Mouse (Mus musculus): ENCODE results near the gene Olfr465-ps1.

Gene Olfr465-ps1

DNA sequence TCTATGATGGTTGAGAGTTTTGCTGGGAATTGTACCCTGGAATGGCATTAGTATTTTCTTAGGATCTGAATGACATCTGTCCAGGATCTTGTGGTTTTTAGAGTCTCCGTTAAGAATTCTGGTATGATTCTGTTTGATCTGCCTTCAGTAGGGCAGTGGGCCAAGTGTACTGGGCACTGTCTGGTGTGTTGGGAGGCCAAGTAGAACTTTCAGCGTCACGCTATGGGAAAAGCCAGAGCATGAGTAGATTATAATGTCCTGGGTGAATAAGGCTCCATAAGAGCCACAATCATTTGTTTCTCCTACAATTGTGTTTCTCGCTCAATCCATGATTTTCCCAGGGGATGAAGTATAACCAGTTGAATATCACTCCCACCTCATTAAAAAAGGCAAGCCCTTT is at the start of gene Olfr465-ps1:
Gene Olfr465-ps1, plus strand, starts transcription at position 301 of the 400 bp plus-strand sequence.
- DNase-seq (ENCODE audit: low read depth), result no peak

DNA sequence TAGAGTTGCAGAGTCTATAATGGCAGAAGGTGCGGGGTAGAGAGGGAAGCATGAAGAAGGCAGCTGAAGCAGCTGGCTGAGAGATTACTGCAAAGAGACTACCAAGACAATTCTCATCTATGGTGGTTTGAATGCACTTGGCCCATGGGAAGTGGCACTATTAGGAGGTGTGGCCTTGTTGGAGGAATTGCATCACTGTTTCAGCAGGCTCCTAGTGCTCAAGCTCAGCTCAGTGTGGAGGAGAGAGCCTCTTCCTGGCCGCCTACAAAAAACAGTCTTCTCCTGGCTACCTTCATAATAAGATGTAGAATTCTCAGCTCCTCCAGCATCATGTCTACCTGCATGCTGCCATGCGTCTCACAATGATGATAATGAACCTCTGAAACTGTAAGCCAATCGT is 42.0 kb upstream of the Olfr465-ps1 start:
- no peak for DNase-seq (ENCODE audit: low read depth)

DNA sequence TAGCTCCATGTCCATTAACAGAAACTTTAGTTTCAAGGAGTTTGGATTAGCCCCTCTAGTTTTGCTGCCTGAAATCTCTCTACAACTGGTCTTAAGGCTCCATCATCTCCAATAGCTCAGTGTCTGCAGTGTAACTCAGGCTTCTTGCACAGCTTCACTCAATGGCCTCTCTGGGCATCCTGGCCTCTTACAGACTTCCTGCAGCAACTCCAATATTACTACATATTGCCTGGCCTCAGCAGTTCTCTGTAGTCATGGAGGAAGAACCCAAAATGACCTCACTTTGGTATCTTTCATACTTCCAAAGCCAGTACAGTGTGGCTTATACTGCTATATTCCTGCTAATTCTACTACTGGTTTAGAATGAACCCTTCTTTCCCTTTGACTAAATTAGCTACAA is 40.9 kb upstream of the Olfr465-ps1 start:
- no peak for DNase-seq (ENCODE audit: low read depth)

DNA sequence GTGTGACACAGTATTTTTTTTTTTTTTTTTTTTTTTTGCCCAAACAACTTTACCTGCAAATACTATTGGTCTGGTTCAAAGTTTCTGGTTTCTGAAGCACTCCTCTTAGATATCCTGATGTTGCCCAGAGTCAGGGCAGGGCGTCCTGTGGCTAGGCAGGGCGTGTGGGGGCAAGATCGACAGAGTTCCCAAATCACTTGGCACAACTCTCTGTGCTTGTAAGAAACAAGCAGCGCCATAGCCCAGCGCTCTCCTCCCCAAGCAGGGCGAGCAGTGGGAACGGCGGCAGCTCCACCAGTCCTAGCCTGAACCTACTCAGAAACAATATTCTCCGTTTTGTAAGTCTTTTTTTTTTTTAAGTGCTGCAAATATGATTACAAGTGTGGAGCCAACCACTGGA is 37.2 kb upstream of the Olfr465-ps1 start:
- DNase-seq (ENCODE audit: low read depth), result no peak

DNA sequence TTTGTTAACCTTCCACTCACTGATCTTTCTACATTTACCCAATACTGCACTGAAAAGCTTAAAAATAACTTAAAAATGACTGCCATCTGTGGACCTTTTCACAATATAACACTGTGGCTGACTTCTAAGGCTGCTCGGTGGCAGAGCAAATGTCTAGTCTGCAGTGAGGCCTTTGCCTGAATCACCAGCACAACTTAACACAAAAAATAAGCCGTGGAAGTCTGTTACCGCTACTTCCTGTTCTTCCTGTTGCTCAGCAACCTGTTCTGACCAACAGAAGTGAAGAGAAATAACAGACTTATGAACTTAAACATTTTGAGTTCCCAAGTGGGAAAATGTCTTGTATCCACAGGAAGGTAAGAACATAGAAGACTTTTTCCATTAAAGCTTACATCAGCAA is 36.7 kb upstream of the Olfr465-ps1 start:
- DNase-seq (ENCODE audit: low read depth), result no peak

DNA sequence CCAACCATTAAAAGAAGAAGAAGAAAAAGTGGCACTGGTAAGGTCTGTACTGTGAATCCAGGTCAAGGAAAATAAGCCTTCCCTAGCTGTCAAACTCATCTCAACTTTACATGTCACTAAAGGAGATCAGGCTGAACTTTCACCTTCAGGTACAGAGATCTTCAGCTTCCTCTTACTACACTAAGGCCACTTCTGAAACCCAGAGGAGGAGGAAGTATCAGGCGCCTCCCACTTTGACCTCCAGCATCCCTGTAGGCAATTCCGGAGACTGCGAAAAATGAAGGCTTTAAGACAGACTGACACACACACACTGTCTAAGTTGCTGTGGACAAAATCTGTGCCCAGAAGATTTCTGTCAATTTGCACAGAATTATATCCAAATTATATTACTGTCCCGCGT is 25.9 kb upstream of the Olfr465-ps1 start:
- DNase-seq (ENCODE audit: low read depth), result no peak

DNA sequence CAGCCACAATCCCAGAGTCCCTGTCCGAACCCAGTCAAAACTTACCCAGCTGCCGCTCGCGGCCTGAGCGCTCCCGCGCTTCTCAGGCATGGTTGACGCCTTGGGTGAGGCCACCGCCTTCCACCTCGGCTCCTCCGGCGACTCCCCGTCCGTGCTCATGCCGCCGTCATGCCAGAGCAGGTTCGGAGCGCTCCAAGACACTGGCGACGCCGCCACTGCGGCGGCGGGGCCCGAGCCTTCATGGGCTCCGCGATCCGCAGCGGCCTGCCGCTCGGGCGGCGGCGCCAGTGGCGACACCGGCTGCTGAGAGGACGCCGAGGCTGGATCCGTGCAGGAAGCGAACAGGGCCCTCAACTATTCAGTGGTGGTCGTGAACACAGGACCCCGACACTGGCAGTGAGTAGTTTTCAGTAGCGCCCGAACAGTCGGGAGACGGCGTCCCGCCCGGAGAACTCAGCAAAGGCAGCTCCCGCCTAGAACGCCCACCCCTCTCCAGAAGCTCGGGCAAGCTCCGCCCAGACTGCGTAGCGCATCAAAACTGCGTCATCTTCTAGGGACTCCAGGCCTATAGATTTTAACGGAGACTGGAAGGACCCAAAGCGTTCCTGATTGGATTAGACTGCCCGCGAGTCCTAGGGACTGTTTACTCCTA is 25.3 kb upstream of the Olfr465-ps1 start, which contains the start of gene Mfsd14b:
Gene Mfsd14b, minus strand, starts transcription at position 517 of the 652 bp plus-strand sequence.
- DNase-seq (ENCODE audit: low read depth), result peak; percentile 81

DNA sequence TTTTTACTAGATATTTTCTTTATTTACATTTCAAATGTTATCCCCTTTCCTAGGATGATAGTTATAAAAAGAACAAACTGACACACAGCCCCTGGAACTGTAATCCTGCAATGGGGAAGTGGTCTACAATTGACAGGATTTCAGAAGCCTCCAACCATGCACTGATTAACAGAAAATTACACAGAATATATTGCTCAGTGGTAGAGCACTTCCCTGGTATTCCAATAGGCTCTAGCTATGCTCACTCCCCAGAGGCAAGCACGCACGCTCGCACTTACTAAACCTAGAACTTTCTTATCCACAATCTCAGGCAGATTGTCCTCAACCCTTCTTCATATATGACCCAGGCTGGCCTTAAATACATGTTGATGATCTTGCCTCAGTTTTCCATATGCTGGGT is 24.6 kb upstream of the Olfr465-ps1 start:
- DNase-seq (ENCODE audit: low read depth), result no peak

DNA sequence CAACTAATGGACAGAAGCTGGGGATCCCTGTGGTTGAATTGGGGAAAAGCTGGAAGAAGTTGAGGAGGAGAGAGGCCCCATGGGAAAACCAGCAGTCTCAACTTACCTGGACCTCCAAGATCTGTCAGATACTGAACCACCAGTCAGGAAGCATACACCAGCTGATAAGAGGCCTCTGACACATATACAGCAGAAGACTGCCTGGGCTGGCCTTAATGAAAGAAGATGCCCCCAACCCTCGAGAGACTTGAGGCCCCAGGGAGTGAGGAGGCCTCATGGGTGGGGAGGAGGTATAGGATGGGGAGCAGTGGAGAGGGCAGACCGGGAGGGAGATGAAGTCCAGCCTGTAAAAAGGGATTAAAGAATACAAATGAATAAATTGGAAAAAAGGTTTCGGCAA is 16.9 kb upstream of the Olfr465-ps1 start:
- no peak for DNase-seq (ENCODE audit: low read depth)

DNA sequence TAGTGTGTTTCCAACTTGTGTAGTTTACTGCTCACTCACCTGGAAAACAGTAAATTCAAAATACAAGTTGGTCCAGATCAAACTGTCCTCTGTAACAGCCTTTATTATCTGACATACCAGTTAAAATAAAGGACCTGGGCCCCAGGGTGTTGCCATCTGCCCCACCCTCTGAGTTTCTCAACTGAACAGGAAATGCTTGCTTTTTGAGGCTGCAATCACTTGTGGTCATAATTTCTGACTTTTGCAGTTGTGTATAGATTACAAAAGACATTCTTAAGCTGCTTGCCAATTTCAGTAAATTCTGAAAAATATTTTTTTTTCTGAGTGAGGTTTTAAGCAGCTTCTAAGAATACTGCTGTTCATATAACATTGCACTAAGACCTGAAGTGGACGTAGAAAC is 15.8 kb upstream of the Olfr465-ps1 start:
- DNase-seq (ENCODE audit: low read depth), result no peak

DNA sequence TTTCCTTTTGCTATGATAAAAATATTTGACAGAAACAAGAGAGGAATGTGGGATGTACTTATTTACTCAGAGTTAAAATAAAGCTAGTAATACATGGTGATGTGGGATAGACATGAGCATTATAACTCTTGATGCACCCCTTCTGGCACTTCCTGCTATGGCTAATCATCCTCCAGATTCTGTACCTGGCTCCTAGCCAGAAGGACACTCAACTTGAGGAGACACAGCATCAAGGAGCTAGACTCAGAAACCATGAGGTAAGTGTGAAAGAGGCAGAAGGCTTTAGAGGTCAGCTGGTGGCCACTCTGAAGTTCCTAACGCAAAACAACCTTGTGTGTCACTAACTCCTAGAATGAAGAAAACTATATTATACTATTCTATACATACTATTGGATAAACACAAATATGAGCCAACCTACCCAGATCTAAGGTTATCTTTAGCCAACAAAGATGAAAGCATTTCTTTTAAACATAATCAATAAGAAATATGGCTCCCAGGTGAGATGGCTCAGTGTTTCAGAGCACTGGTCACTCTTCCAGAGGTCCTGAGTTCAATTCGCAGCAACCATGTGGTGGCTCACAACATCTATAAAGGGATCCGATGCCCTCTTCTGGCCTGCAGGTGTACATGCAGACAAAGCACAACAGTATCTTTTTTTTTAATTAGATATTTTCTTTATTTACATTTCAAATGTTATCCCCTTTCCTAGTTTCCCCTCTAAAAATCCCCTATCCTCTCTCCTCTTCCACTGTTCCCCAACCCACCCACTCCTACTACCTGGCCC is 10.6 kb upstream of the Olfr465-ps1 start:
- no peak for DNase-seq (ENCODE audit: low read depth)

DNA sequence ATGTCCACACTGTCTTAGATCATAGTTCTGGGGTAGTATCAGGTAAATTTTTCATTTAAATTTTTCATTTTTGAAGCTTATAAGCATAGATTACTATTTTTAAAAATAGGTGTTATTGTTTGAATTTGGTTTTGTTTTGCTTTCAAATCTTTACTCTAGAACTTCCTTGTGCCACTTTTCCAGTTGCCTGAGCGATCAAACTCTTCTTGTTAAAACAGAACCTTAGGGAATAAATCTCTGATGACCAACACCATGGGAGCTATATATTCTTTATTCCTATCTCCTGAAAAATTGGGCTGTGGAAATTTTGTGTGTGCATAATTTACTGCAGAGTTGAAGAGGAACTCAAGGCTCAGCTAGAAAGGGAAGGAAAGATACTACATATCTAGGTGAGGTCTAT is 12.1 kb downstream of the Olfr465-ps1 start, which contains the start of gene Olfr466:
Gene Olfr466, plus strand, starts transcription at position 301 of the 400 bp plus-strand sequence.
- no peak for DNase-seq (ENCODE audit: low read depth)

DNA sequence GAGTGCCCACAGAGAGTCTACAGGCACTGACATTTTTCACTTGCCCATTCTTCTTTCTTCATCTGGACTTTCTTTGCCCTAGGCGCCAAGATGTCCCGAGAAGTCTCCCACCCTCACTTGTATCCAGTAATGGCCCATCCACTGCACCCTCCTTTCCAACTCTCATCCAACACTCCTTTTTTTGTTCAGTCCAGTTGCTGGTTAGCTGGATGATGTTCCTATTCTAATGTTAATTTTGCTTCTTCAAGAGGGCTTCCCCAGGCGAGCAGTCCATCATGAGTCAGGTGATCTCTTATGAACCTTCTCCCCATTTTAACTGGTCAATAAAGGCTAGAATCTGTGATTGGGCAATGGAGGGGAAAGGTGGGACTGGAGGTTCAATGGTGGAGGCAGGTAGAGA is 36.2 kb downstream of the Olfr465-ps1 start:
- DNase-seq (ENCODE audit: low read depth), result no peak

DNA sequence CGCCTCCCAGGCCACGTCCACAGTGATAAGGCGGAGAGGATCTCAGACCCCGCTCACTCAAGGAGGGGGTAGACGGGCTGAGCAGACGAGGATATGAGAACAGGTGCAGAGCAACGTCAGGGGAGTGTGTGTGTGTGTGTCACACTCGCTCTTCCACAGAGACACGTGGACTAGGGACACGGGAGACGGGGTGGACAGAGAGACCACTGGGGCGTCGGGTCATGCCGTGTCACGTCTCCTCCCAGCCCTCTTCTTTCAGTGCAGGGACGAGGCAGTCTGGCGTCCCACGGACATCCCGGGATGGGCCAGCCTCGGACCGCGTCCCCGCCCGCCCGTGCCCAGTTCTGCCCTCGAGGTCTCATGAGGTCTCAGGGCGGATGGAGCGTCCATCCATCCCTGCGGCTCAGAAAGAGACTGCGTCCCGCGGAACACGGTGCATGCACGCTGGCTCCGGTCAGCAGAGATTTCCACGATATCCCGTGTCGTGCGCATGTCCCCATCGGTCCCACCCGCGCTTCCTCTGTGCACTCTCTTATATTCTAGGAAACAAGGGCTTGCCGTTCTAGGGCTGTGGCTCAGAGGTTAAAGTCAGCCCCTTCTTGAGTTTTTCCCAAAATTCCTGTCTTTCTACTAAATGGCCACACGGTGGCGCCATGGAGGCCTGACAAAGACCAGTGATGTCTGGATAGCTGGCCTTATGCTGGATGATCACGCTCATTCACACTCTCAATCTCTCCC is 38.0 kb downstream of the Olfr465-ps1 start:
- DNase-seq (ENCODE audit: low read depth), result peak; percentile 2

DNA sequence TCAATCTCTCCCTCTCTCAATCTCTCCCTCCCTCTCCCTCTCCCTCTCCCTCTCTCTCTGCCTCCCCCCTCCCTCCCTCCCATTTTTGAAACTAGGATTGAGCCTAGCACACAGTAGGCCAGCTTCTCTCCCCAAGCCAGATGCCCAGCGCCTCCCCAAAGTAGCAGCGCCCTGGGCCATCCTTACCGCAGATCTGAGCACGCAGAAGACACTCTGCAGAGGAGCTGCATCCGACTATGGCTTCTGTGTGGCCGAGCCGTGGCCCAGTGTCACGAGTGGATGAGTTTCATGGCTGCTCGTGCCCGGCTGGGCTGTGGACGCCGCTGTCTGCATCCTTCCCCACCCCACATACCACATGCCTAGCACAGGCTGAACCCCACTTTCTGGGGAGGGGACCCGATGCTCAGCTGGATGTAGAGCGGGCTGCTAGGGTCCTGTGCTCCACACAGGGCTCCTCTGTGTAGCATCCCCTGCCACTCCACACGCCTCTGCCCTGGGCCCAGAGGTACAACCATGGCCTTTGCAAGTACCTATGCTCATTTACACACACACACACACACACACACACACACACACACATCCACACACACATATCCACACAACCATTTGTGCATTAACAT is 38.7 kb downstream of the Olfr465-ps1 start:
- no peak for DNase-seq (ENCODE audit: low read depth)

Data from fibroblast of lung, adult 2 months (primary cell).